Mouse (Mus musculus): ENCODE data around the gene B9d2. TPM values are rescaled to one million over a fixed set of nuclear protein-coding genes. Genes with fewer than 3 reads are reported as not detected.

Gene B9d2
- 36.9 and 38.1 TPM in 2 replicates for polyA plus RNA-seq (2016; fragmentation: Nextera tagmentation; extraction: Ambion mirVana)

GRCm38 (mm10) chr7:25680514-25681258 is at the start of gene B9d2:
B9d2 (plus strand) TSS chr7:25680780.
- H3K4me3 ChIP-seq, result peak within 1 kb of the TSS; percentile 71
- under 1% methylated on average over 46 of the region's 46 CpGs for WGBS
- H3K27ac ChIP-seq, result peak within 1 kb of the TSS; percentile 96
- H3K36me3 ChIP-seq (replicated peaks), result peaks cover 4% of the 10 kb centered on the region
- H3K9me3 ChIP-seq, result no peaks in the 10 kb centered on the region
- H3K4me1 ChIP-seq, result peaks cover 29% of the 10 kb centered on the region
- peaks cover 43% of the 10 kb centered on the region for H3K27me3 ChIP-seq (ENCODE audit: poor library complexity, severe bottlenecking)
- DNase-seq (ENCODE audit: extremely low spot score, low spot score), result peak; percentile 94

DNA sequence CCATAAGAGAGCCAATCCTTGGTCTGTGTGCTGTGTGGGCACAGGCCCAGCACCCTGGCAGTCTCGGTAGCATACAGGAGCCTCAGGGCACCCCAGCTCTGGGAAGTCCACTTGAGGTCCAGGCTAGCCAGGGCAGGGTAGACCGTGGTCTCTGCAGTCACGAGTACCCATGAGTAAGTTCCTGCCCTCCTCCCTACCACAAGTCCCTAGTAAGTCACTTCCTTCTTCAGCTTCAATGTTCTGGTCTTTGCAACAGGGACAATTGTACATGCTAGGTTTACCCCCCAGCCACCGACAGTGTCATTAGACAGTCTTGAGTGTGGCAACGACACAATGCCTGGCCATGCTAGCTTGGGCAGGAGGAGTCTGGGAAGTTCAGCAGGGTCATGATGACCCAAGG is 47.9 kb upstream of the B9d2 start:
- Histone ChIP-seq H3K27me3 (ENCODE audit: poor library complexity, severe bottlenecking) (peaks cover 17% of the 10 kb centered on the region), H3K36me3 (replicated peaks) (peaks cover 25% of the 10 kb centered on the region), H3K4me1 (peaks cover 6% of the 10 kb centered on the region), H3K4me3 (no peak overlapping the region), H3K9me3 (no peaks in the 10 kb centered on the region), H3K27ac (no peak overlapping the region)
- no peak for DNase-seq (ENCODE audit: extremely low spot score, low spot score)
- 92% methylated on average over 5 of the region's 5 CpGs for WGBS

DNA sequence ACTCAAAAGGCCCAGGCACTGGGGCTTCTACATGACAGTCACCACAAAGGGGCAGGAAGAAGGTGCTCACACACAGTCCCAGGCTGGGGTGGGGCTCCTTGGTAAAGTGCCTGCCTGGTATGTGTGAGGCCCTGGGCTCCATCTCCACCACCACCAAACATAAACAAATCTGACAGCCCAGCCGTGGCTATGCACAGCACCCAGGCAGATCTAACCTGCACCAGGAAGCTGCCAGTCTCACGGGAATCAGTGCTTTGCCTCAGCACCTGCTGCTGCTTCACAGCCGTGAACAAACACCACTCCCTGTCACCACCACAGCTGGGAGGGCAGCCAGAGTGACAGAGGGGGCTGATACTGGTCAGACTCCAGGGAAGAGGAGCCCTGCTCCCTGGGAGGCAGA is 44.2 kb upstream of the B9d2 start:
- peaks cover 21% of the 10 kb centered on the region for H3K36me3 ChIP-seq (replicated peaks)

GRCm38 (mm10) chr7:25637099-25637498 is 43.5 kb upstream of the B9d2 start:
- H3K36me3 ChIP-seq (replicated peaks), result peaks cover 20% of the 10 kb centered on the region; the same call in 1 of the 2 replicates
- H3K27ac ChIP-seq, result no peak overlapping the region
- no peaks in the 10 kb centered on the region for H3K27me3 ChIP-seq (ENCODE audit: poor library complexity, severe bottlenecking)
- no peak overlapping the region for H3K4me3 ChIP-seq
- no peaks in the 10 kb centered on the region for H3K9me3 ChIP-seq
- WGBS, result 92% methylated on average over 5 of the region's 5 CpGs
- no peaks in the 10 kb centered on the region; the same call in 1 of the 2 replicates for H3K4me1 ChIP-seq
- DNase-seq (ENCODE audit: extremely low spot score, low spot score), result no peak

More for the DNA sequence above, 44.2 kb upstream of the B9d2 start:
- H3K9me3 ChIP-seq, result no peaks in the 10 kb centered on the region
- 79% methylated on average over 3 of the region's 3 CpGs for WGBS
- H3K4me1 ChIP-seq, result no peaks in the 10 kb centered on the region; the same call in 1 of the 2 replicates
- DNase-seq (ENCODE audit: extremely low spot score, low spot score), result no peak
- no peak overlapping the region for H3K27ac ChIP-seq
- no peak overlapping the region for H3K4me3 ChIP-seq
- no peaks in the 10 kb centered on the region for H3K27me3 ChIP-seq (ENCODE audit: poor library complexity, severe bottlenecking)

DNA sequence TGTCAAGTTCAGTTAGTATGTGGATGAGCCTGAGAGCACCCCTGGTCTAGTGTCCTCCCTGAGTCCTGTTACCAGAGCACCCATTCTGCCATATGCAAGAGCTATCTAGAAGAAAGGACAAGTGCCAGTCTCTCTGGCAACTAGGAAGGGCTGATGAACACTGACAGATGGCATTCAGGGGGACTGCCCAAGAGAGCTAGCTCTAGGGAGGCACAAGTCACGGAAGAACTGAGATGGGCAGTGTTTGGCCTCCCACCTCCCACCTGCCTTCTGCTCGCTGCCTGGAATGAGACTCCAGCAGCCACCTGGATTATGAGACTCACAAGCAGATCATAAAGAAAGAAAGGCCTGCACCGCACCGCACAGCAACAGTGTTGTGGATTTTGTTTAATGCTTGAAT is 40.8 kb upstream of the B9d2 start:
- Histone ChIP-seq H3K36me3 (replicated peaks) (peaks cover 18% of the 10 kb centered on the region; the same call in 1 of the 2 replicates), H3K4me1 (peaks cover under 1% of the 10 kb centered on the region), H3K27me3 (ENCODE audit: poor library complexity, severe bottlenecking) (no peaks in the 10 kb centered on the region), H3K27ac (no peak overlapping the region), H3K9me3 (no peaks in the 10 kb centered on the region), H3K4me3 (no peak overlapping the region)
- no peak for DNase-seq (ENCODE audit: extremely low spot score, low spot score)
- 89% methylated on average over 4 of the region's 4 CpGs for WGBS

- Histone ChIP-seq H3K9me3 (no peaks in the 10 kb centered on the region), H3K4me1 (peaks cover 12% of the 10 kb centered on the region), H3K27ac (no peak overlapping the region), H3K4me3 (no peak overlapping the region), H3K36me3 (replicated peaks) (peaks cover 6% of the 10 kb centered on the region; the same call in 1 of the 2 replicates), H3K27me3 (ENCODE audit: poor library complexity, severe bottlenecking) (no peaks in the 10 kb centered on the region)
- WGBS, result 82% methylated on average over 10 of the region's 10 CpGs
- DNase-seq (ENCODE audit: extremely low spot score, low spot score), result no peak
Measured at GRCm38 (mm10) chr7:25644136-25644535, 36.4 kb upstream of the B9d2 start.

DNA sequence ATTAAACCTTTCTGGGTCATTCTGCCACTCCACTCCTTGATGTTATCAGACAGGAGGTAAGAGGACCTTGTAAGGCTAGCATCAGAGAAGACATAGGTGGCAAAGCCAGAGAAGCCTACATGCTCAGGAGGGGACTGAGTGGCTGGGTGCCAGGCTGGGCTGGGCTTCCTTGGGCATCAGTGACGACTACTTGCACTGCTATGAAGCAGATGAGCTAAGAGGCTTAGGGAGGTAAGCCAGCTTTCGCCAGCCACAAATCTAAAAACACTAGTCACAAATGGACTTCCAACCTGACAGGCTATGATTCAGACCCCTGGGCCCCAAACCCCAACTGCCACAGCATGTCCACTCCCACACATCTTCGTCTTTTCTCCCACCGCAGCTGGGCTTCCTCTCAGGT is 35.9 kb upstream of the B9d2 start:
- 76% methylated on average over 4 of the region's 4 CpGs for WGBS
- Histone ChIP-seq H3K9me3 (no peaks in the 10 kb centered on the region), H3K27me3 (ENCODE audit: poor library complexity, severe bottlenecking) (no peaks in the 10 kb centered on the region), H3K4me1 (peaks cover 14% of the 10 kb centered on the region), H3K4me3 (no peak overlapping the region), H3K27ac (no peak overlapping the region), H3K36me3 (replicated peaks) (peaks cover 6% of the 10 kb centered on the region; the same call in 1 of the 2 replicates)
- DNase-seq (ENCODE audit: extremely low spot score, low spot score), result no peak

DNA sequence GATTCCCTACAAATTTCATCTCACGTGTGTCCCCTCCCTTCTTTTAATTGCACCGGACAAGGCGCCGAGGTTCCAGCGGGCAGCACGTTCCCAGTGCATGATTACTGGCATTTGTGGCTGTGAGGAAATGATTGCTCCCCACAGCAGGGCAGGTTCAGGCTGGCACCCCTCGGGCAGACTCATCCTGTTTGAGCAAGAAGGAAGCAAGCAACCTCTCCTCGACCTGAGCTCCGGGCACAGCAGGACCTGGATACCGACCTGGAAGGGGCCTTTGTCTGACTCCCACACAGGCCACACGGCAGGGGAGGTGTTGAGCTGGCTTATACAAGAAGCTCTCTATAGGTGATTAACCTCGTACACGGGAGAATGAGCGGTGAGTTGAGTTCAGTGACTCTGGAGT is 35.5 kb upstream of the B9d2 start:
- Histone ChIP-seq H3K4me1 (peaks cover 15% of the 10 kb centered on the region), H3K36me3 (replicated peaks) (0 out of 2 replicates have a peak, but pooled peaks cover 3% of the 10 kb centered on the region), H3K9me3 (no peaks in the 10 kb centered on the region), H3K27me3 (ENCODE audit: poor library complexity, severe bottlenecking) (no peaks in the 10 kb centered on the region), H3K4me3 (no peak overlapping the region), H3K27ac (no peak overlapping the region)
- WGBS, result 45% methylated on average over 14 of the region's 14 CpGs
- no peak for DNase-seq (ENCODE audit: extremely low spot score, low spot score)

- no peak for DNase-seq (ENCODE audit: extremely low spot score, low spot score)
Measured at GRCm38 (mm10) chr7:25647574-25648123, 32.9 kb upstream of the B9d2 start.

GRCm38 (mm10) chr7:25649839-25650238 is 30.7 kb upstream of the B9d2 start:
- no peak for DNase-seq (ENCODE audit: extremely low spot score, low spot score)
- no peak overlapping the region for H3K27ac ChIP-seq
- no peaks in the 10 kb centered on the region for H3K27me3 ChIP-seq (ENCODE audit: poor library complexity, severe bottlenecking)
- no peaks in the 10 kb centered on the region for H3K36me3 ChIP-seq (replicated peaks)
- no peaks in the 10 kb centered on the region for H3K9me3 ChIP-seq
- H3K4me3 ChIP-seq, result no peak overlapping the region
- 77% methylated on average over 5 of the region's 5 CpGs for WGBS
- peaks cover 13% of the 10 kb centered on the region for H3K4me1 ChIP-seq

More at GRCm38 (mm10) chr7:25647574-25648123, 32.9 kb upstream of the B9d2 start:
- 63% methylated on average over 5 of the region's 5 CpGs for WGBS
- Histone ChIP-seq H3K9me3 (no peaks in the 10 kb centered on the region), H3K27me3 (ENCODE audit: poor library complexity, severe bottlenecking) (no peaks in the 10 kb centered on the region), H3K4me3 (no peak overlapping the region), H3K36me3 (replicated peaks) (no peaks in the 10 kb centered on the region), H3K4me1 (peaks cover 15% of the 10 kb centered on the region), H3K27ac (no peak overlapping the region)

DNA sequence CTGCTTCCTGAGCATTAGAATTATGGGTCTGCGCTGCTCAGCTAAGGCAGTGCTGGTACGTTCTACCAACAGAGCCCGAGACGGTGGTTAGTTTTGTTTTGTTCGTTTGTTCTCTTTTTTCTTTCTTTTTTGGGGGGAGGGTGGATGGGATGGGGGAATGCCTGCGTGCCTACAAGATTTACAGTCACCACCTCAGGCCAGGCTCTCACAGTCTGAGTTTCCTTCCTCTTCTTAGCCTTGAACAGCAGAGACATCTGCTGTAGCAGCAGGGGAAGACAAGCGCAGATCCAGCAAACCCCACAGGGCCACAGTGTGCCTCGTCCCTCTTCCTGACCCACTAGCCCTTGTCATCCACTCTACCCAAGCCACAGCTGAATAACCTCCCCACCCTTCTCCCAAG is 29.3 kb upstream of the B9d2 start:
- no peak for DNase-seq (ENCODE audit: extremely low spot score, low spot score)
- Histone ChIP-seq H3K9me3 (no peaks in the 10 kb centered on the region), H3K27me3 (ENCODE audit: poor library complexity, severe bottlenecking) (no peaks in the 10 kb centered on the region), H3K4me1 (peaks cover 8% of the 10 kb centered on the region; the same call in 1 of the 2 replicates), H3K36me3 (replicated peaks) (no peaks in the 10 kb centered on the region), H3K4me3 (no peak overlapping the region), H3K27ac (no peak overlapping the region)
- 94% methylated on average over 8 of the region's 8 CpGs for WGBS

GRCm38 (mm10) chr7:25652244-25652759 is 28.3 kb upstream of the B9d2 start:
- Histone ChIP-seq H3K4me3 (no peak overlapping the region), H3K36me3 (replicated peaks) (no peaks in the 10 kb centered on the region), H3K27me3 (ENCODE audit: poor library complexity, severe bottlenecking) (no peaks in the 10 kb centered on the region), H3K9me3 (no peaks in the 10 kb centered on the region), H3K27ac (no peak overlapping the region), H3K4me1 (peaks cover 11% of the 10 kb centered on the region)
- DNase-seq (ENCODE audit: extremely low spot score, low spot score), result no peak
- 93% methylated on average over 12 of the region's 12 CpGs for WGBS

All from forebrain, embryonic 10.5 days (tissue).